Mouse (Mus musculus): ENCODE data around the gene Adig. TPM values are rescaled to one million over a fixed set of nuclear protein-coding genes. Genes with fewer than 3 reads are reported as not detected.

The Adig gene
- polyA plus RNA-seq, 1 experiment from 2014 or later: 2.3 TPM

DNA sequence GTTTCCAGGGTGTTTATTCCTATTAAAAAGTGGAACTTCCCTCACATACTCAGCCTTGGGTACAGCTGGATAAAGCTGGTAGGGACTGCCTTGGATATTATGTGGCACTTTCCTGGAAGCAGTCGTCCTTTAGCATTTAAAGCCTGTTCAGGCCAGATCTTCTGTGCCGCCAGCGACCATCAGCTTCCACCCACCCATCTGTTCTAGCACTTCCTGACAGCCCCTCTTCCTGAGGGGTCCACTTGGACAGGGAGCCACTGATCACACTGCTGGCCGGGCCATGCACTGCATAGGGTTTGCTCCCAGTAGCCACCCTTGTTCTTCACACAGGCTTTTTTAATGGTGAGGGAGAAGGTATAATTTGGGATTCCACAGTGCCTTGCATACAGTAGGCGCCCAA, 4.0 kb upstream of the Adig start:
- no peak for DNase-seq (ENCODE audit: low spot score)
- Histone ChIP-seq H3K9me3 (ENCODE audit: control insufficient read depth, low read length) (no peaks in the 10 kb centered on the region), H3K9ac (ENCODE audit: low read length) (no peak overlapping the region), H3K36me3 (ENCODE audit: control insufficient read depth, insufficient read depth, low read length) (peaks cover 19% of the 10 kb centered on the region), H3K27me3 (ENCODE audit: control insufficient read depth, insufficient read depth, low read length) (no peaks in the 10 kb centered on the region), H3K27ac (replicated peaks) (no peak overlapping the region), H3K4me1 (replicated peaks; ENCODE audit: control insufficient read depth, insufficient read depth) (no peaks in the 10 kb centered on the region), H3K4me2 (replicated peaks; ENCODE audit: low read depth) (no peak overlapping the region), H3K4me3 (ENCODE audit: low read depth, low read length) (no peak overlapping the region)
- TF ChIP-seq EP300 (optimal IDR thresholded peaks at IDR 0.05) (no peak), CTCF (IDR thresholded peaks at IDR 0.05; ENCODE audit: low read depth) (no peak)
- WGBS: 86% methylated on average over 5 of the region's 5 CpGs
- ATAC-seq (ENCODE audit: low FRiP score, low TSS enrichment): no peak

- no peaks in the 10 kb centered on the region for H3K4me1 ChIP-seq (replicated peaks; ENCODE audit: control insufficient read depth, insufficient read depth)
- H3K4me2 ChIP-seq (replicated peaks; ENCODE audit: low read depth): no peak overlapping the region
- H3K27me3 ChIP-seq (ENCODE audit: control insufficient read depth, insufficient read depth, low read length): no peaks in the 10 kb centered on the region
- WGBS: 67% methylated on average over 7 of the region's 7 CpGs
- DNase-seq (ENCODE audit: low spot score) (no peak), ATAC-seq (ENCODE audit: low FRiP score, low TSS enrichment) (no peak)
- no peak overlapping the region for H3K4me3 ChIP-seq (ENCODE audit: low read depth, low read length)
- no peak overlapping the region for H3K9ac ChIP-seq (ENCODE audit: low read length)
- H3K27ac ChIP-seq (replicated peaks): no peak overlapping the region
- no peak for TF ChIP-seq CTCF (IDR thresholded peaks at IDR 0.05; ENCODE audit: low read depth)
- TF ChIP-seq EP300 (optimal IDR thresholded peaks at IDR 0.05): no peak
- H3K9me3 ChIP-seq (ENCODE audit: control insufficient read depth, low read length): no peaks in the 10 kb centered on the region
- no peaks in the 10 kb centered on the region for H3K36me3 ChIP-seq (ENCODE audit: control insufficient read depth, insufficient read depth, low read length)
These were observed 814 bp downstream of the Adig start for GRCm38 (mm10) chr2:158503226-158503625.

DNA sequence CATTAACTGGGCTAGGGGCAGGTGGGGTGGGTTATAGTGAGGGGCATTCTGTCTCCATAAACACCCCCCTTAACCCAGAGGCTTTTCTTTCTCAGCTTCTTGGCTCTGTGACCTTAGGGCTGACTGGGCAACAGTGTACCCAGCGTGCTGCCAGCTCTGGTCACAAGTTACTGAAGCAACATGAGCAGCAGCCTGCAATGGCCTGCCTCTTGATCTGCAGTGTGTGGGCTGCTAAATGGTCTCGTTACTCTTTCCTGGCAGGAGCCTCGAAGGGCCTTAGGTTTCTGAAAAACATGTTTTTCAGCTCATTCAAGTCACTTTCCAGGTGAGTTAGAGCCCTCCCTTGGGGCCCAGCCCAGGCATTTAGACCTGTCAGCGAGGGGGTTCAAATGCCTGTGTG, 1.3 kb downstream of the Adig start:
- WGBS: 50% methylated on average over 4 of the region's 4 CpGs

GRCm38 (mm10) chr2:158506475-158506874, 4.1 kb downstream of the Adig start:
- Histone ChIP-seq H3K9ac (ENCODE audit: low read length) (no peak overlapping the region), H3K27ac (replicated peaks) (no peak overlapping the region), H3K36me3 (ENCODE audit: control insufficient read depth, insufficient read depth, low read length) (no peaks in the 10 kb centered on the region), H3K4me2 (replicated peaks; ENCODE audit: low read depth) (no peak overlapping the region), H3K4me3 (ENCODE audit: low read depth, low read length) (no peak overlapping the region), H3K27me3 (ENCODE audit: control insufficient read depth, insufficient read depth, low read length) (no peaks in the 10 kb centered on the region), H3K9me3 (ENCODE audit: control insufficient read depth, low read length) (no peaks in the 10 kb centered on the region), H3K4me1 (replicated peaks; ENCODE audit: control insufficient read depth, insufficient read depth) (no peaks in the 10 kb centered on the region)
- TF ChIP-seq CTCF (IDR thresholded peaks at IDR 0.05; ENCODE audit: low read depth) (no peak), EP300 (optimal IDR thresholded peaks at IDR 0.05) (no peak)
- WGBS: 86% methylated on average over 5 of the region's 5 CpGs
- DNase-seq (ENCODE audit: low spot score) (no peak), ATAC-seq (ENCODE audit: low FRiP score, low TSS enrichment) (no peak)

More for the DNA sequence above, 1.3 kb downstream of the Adig start:
- no peaks in the 10 kb centered on the region for H3K36me3 ChIP-seq (ENCODE audit: control insufficient read depth, insufficient read depth, low read length)
- no peak overlapping the region for H3K9ac ChIP-seq (ENCODE audit: low read length)
- DNase-seq (ENCODE audit: low spot score) (no peak), ATAC-seq (ENCODE audit: low FRiP score, low TSS enrichment) (no peak)
- no peaks in the 10 kb centered on the region for H3K27me3 ChIP-seq (ENCODE audit: control insufficient read depth, insufficient read depth, low read length)
- TF ChIP-seq EP300 (optimal IDR thresholded peaks at IDR 0.05) (no peak), CTCF (IDR thresholded peaks at IDR 0.05; ENCODE audit: low read depth) (no peak)
- no peak overlapping the region for H3K27ac ChIP-seq (replicated peaks)
- no peak overlapping the region for H3K4me2 ChIP-seq (replicated peaks; ENCODE audit: low read depth)
- H3K9me3 ChIP-seq (ENCODE audit: control insufficient read depth, low read length): no peaks in the 10 kb centered on the region
- no peaks in the 10 kb centered on the region for H3K4me1 ChIP-seq (replicated peaks; ENCODE audit: control insufficient read depth, insufficient read depth)
- H3K4me3 ChIP-seq (ENCODE audit: low read depth, low read length): no peak overlapping the region

- no peaks in the 10 kb centered on the region for H3K4me1 ChIP-seq (replicated peaks; ENCODE audit: control insufficient read depth, insufficient read depth)
- no peak for ATAC-seq (ENCODE audit: low FRiP score, low TSS enrichment)
- TF ChIP-seq EP300 (optimal IDR thresholded peaks at IDR 0.05): no peak
- TF ChIP-seq CTCF (IDR thresholded peaks at IDR 0.05; ENCODE audit: low read depth): no peak
- no peak for DNase-seq (ENCODE audit: low spot score)
- no peaks in the 10 kb centered on the region for H3K27me3 ChIP-seq (ENCODE audit: control insufficient read depth, insufficient read depth, low read length)
- no peaks in the 10 kb centered on the region for H3K9me3 ChIP-seq (ENCODE audit: control insufficient read depth, low read length)
- WGBS: 94% methylated on average over 10 of the region's 10 CpGs
- no peak overlapping the region for H3K4me3 ChIP-seq (ENCODE audit: low read depth, low read length)
- no peak overlapping the region for H3K9ac ChIP-seq (ENCODE audit: low read length)
- no peak overlapping the region for H3K27ac ChIP-seq (replicated peaks)
- no peak overlapping the region for H3K4me2 ChIP-seq (replicated peaks; ENCODE audit: low read depth)
- H3K36me3 ChIP-seq (ENCODE audit: control insufficient read depth, insufficient read depth, low read length): no peaks in the 10 kb centered on the region
These were observed 4.6 kb downstream of the Adig start for GRCm38 (mm10) chr2:158507046-158507445.

DNA sequence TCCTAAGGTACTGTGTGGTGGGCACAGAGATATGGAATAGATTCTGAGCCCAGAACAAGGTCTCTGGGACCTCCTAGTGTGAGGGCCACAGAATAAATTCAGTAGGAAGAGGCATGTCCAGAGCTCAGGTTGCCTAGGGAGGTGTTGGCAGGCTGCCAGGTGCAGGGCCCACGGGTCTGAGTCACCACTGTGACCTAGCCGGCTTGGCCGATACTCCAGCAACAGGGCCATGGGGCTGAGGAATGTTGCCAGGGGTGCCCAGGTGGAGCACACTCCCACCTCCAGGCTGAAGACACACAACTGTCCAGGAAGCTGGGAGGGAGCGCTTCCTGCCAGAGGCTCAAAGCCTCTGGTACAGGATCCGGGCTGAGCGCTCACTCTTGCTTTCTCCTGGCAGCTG, 8.3 kb downstream of the Adig start:
- peak; percentile 91 for DNase-seq (ENCODE audit: low spot score)
- H3K9me3 ChIP-seq (ENCODE audit: control insufficient read depth, low read length): no peaks in the 10 kb centered on the region
- no peaks in the 10 kb centered on the region for H3K4me1 ChIP-seq (replicated peaks; ENCODE audit: control insufficient read depth, insufficient read depth)
- TF ChIP-seq CTCF (IDR thresholded peaks at IDR 0.05; ENCODE audit: low read depth) (no peak), EP300 (optimal IDR thresholded peaks at IDR 0.05) (no peak)
- no peaks in the 10 kb centered on the region for H3K27me3 ChIP-seq (ENCODE audit: control insufficient read depth, insufficient read depth, low read length)
- peak overlapping the region; percentile 79 for H3K27ac ChIP-seq (replicated peaks)
- ATAC-seq (ENCODE audit: low FRiP score, low TSS enrichment): peak; percentile 70
- no peak overlapping the region for H3K4me3 ChIP-seq (ENCODE audit: low read depth, low read length)
- no peak overlapping the region for H3K9ac ChIP-seq (ENCODE audit: low read length)
- 43% methylated on average over 6 of the region's 6 CpGs for WGBS
- H3K36me3 ChIP-seq (ENCODE audit: control insufficient read depth, insufficient read depth, low read length): no peaks in the 10 kb centered on the region
- no peak overlapping the region for H3K4me2 ChIP-seq (replicated peaks; ENCODE audit: low read depth)
